Mouse (Mus musculus) spleen, adult 18-20 months (tissue): ENCODE results near the gene Rxfp4.
A peak's percentile ranks its signal among the peaks of the same experiment; 100 is the strongest.

Source experiments
- DNase-seq, 2 experiments: peaks; one replicate each; pipeline ENCODE4 v3.0.0; 2022; ENCODE audit warnings: mixed read lengths in 2 of 2

The Rxfp4 gene

DNA sequence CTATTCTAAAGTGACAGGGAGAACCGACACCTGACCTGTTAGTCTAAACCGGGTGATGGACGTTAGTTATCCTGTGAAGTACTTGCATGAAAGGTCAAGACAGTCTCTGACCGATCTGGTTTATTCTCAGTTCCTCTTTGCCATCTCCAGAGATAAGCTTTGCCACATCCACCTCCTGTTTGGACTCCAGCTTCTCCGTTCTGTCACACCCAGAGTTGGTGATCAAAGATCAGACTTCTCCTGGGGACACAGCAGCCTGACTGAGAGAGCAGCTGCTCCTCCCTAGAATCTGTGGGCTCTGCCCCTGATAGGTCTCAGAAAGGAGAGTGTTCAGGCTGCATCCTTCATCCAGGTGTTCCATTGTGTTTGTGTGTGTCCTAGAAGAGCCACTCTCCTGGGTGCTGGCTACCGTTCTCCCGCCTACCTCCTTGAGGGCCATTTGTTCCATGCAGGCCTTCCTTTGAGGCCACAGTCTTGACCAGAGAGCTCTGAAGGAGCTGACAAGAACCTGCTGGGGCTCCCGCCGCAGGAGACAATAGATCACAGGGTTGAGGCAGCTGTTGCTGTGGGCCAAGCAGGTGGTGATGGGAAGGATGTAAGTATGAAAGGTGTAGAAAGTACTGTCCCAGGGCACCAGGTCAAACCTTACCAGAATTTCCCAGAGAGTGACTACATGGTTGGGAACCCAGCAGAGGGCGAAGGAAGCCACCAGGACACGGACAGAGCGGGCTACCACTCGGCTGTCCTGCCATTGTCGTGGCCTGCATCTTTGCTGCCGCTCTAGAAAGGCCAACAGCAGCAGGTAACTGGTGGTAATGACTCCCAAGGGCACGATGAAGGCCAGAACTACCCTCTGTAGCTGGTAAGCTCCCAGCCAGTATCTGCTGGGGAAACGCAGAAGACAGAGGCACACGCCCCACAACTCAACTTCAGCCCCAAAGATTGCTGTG is 998 bp downstream of the Rxfp4 start:
- DNase-seq = no peak

DNA sequence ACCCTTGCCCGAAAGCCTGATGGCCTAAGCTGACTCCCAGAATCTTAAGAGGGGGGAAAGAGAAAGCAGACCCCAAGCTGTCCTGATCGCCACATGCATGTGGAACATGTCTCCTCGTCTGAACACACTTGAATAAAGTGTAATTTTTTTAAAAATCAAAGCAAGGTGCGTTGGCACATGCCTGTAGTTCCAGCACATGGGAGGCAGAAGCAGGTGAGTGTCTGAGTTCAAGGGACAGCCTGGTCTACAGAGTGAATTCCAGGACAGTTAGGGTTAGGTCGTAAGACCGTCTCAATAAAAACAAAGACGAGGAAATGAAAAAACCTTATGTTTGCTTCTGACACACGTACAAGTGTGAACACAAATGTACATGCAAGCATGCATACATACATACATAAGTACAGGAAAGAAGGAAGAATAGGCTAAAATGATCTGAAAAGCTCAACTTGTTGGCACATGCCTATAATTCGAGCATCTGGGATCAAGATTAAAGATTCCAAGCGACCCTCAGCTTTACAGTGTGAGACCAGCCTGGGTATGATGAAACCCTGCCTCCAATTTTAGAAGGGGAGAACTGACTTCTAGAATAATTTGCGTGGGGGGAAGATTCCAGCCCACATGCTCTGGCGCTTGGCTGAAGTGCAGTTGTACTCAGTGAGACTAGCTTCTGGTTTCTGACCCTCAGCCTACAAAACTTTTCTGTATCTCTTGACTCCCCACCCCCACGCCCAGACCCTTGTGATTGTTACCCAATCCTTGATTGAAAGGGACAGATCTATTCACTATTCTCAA is 2.0 kb downstream of the Rxfp4 start:
- DNase-seq = no peak

DNA sequence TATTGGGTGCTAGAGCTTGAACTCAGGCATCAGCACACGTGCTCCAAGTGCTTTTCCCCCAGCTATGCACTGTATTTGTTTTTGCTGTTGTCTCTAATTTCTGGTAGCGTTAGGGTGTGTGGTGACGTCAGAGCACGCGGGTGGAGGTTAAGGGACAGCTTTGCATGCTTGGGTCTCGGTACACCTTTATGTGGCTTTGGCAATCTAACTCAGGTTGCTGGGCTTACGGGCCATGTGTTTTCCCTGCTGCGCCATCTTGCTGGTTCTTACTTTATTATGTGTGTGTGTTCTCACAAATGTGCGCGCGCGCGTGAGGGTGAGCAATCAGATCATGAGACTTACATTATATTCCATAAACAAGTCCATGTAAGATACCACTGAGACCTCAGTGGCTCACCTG is 3.0 kb downstream of the Rxfp4 start:
- DNase-seq = no peak

DNA sequence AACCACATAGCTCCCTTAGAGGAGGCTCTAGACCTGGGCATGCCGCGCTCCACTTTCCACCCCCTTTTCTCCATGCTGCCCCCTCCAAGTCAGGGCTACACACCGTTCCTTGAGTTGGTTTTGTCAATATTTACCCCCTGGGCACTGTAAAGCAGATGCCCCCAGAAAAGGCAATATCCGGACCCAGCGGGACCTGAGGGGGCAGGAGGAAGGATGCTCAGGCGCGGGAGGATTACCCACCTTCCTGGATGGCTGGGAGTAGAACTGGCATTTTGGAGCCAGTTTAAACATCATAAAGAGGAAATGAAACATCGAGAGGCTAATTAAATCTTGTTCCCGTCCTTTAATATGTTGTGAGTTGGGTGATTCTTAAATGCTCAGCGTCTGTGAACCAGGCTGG is 3.8 kb downstream of the Rxfp4 start:
- peak in 1 of 2 experiments; percentile 25 for DNase-seq

DNA sequence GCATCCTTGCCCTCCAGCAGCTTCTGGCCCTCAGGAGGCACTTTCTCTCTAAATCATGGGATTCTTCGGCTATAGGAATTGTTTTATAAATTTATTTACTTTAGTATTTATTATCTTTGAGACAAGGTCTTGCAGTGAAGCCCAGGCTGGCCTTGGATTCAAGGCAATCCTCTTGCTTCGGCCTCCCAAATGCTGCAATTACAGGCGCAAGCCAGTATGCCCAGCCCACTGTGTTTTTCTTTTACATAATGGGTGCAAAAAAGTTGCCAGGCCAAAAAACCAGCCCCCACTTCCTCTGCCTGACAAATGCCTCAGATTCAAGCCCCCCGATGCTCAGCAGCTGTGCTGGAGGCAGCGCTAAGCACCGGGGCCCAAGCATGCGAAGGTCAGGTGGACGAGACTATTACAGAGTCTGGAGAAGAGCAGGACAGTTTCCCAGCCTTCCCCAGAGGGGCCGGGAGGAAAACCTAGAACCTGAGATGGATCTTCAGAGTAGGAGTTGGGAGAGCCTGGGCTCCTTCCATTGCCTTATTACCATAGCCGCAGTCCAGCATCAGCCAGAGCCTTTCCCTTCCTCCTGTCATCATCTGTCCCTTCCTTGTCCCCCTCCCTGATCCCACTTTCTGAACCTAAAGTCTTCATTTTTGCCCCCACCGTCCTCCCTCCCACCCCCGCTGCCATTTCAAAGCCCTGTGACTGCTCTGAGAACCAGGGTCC is 4.3 kb downstream of the Rxfp4 start:
- no peak for DNase-seq

DNA sequence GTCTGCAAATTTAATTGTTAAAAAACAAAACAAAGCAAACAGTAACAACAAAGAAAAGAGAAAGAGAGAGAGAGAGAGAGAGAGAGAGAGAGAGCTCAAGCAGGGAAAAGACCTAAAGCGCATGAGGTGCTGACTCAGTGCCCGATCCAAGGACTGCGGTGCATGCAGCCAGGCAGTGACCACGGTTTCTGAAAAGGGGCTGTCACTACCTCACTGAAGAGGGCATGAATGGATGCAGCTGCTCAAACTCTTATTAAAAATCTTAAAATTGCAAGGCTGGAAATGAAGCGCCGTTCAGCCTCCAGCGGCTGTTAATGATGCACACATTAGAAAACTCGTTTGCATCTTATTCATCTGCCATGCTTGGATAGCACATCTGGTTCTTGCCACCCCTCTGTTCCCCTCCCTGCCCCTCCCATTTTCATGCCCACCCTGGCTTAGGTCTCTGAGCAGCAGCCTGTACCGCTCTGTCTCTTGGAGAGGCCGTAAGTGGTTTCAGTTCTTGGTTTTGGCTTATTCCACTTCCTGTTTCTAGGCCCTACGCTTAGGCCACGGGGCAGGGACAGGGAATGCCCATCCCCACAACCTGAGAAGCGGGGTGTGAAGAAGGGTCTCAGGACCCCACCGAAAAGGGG is 5.0 kb downstream of the Rxfp4 start:
- DNase-seq = peak in 1 of 2 experiments; percentile 37

DNA sequence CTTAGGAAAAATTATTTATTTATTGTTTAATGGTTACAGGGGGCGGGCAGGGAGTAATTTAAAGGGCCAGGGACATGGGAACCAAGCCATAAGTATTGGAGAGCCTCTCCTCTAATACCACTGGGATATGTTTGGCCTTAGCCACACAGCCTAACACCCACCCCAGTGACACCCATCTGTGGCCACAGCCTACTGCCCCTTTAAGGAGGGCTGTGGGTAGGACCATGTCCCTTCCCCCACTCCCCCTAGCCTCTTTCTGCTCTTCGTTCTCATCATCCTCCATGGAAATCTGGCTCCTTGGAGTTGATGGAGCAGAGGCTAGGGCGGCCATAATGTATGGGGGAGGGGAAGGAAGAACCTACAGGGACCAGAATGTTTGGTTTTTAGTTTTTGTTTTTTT is 5.9 kb downstream of the Rxfp4 start:
- no peak for DNase-seq

DNA sequence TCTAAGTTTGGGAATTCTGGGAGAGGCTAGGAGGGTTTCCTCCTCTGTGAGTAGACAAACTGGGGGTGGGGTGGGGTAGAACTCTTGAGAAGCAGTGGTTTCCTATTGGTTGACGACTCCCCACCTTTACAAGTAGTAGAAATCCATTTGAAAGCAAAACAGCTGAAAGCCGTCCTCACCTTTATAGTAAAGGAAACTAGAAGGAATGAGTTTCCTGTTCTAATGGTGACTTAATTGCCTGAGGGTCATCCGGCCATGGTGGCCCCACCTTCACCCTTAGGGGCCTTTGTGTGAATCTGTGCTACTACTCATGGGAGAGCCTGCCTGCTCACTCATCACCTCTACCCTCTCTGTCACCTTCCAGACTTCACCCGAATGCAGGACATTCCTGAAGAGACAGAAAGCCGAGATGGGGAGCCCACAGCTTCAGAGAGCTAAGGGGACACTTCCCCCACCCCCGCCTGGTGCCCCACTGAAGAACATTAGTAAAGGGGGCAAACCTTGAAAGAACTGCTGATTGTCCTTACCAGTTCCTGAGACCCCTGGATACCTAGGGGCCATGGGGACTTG is 6.4 kb downstream of the Rxfp4 start:
- DNase-seq = no peak

DNA sequence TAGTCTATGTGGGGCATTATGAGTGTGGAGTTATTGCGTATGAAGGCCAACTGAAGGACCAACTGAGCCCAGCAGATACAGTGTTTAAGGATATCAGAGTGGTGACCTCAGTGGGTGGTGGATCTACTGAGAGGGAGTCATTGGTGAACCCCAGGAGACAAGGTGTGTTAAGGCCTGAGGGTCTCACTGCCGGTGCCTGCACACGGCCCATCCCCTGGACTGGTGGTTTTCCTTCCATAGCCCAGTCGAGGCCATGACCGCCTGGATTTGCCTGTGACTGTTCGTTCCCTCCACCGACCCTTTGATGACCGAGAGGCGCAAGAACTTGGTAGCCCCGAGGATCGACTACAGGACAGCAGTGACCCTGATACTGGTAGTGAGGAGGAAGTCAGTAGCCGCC is 7.0 kb downstream of the Rxfp4 start:
- DNase-seq = no peak

DNA sequence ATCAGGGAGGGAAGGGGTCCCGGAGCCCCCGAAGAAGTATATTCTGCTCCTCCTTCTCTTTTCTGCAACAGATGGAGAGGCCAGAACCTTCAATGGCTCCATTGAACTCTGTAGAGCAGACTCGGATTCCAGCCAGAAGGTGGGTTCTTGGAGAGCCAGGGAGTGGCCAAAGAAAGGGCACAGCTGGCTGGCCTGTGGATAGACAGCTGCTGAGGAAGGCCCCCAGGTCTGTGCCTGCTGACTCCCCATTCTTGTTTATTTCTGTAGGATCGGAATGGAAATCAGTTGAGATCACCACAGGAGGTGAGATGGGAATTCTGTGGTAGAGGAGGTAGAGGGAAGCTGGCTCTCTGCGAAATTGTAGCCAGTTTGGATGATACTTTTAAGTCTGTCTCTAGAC is 9.9 kb downstream of the Rxfp4 start:
- DNase-seq = no peak

DNA sequence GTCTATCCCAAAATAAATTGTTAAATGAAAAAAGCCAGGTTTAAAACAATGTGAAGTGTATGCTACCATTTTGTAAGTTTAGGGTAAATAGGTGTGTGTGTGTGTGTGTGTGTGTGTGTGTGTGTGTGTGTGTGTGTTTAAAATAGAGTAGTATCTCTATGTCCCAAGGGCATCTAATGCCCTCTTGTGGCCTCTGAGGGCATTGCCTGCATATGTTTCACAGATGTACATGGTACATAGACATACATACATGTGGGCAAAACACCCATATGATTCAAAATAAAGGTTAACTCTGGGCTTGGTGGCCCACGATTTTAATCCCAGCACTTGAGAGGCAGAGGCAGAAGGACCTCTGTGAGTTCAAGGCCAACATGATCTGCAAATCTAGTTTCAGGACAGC is 12.3 kb downstream of the Rxfp4 start:
- DNase-seq = peak; percentile 37 to 73

DNA sequence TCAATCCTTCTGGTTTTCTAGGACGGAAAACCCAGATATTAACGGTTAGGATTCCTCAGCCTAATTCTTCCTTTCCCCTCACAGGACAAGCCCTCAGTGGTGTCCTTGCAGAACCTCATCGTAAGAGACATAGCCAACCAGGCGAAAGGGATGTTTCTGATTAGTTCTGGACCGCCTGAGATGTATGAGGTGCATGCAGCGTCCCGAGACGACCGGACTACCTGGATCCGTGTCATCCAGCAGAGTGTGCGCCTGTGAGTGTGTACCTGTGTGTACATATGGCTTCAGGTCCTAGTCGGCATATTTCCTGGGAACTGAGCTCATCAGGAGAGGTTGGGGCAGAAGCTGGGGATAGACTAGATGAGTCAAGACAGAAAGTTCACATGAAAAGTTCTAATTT is 13.7 kb downstream of the Rxfp4 start:
- no peak for DNase-seq

DNA sequence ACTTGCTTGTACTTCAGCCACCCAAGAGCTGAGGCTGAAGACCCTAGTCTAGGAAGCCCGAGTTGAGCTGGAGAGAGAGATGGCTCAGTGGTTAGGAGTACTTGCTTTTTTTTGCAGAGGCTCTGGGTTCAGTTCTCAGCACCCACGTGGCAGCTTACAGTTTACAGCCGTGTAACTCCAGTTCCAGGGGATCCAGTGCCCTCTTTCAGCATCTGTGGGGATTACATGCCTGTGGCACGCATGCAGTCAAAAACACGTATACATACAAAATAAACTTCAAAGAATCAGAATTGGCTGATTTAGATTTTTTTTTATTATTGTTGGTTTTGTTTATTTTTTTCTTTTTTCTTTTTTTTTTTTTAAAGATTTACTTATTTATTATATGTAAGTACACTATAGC is 15.8 kb downstream of the Rxfp4 start:
- DNase-seq = no peak

DNA sequence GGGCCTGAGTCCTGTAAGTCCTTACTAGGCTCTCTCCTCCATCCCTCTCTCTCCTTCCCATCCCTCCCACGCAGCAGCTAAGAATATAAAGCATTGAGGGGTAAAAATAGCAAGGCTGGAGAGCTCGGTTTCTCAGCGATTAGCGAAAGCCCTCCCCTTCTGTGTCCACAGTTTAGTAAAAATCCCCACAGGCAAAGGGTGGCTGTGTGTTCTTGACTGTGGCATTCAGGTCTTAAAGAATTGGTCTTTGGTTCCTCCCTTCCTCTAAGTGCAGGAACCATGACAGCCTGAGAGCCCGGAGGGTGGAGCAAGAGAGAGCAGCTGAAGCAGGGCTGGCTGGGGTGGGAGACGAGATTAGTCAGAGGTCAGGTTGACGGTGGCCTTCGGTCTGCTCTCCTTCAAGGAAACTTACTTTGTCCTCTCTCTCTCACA is 16.4 kb downstream of the Rxfp4 start:
- no peak for DNase-seq

DNA sequence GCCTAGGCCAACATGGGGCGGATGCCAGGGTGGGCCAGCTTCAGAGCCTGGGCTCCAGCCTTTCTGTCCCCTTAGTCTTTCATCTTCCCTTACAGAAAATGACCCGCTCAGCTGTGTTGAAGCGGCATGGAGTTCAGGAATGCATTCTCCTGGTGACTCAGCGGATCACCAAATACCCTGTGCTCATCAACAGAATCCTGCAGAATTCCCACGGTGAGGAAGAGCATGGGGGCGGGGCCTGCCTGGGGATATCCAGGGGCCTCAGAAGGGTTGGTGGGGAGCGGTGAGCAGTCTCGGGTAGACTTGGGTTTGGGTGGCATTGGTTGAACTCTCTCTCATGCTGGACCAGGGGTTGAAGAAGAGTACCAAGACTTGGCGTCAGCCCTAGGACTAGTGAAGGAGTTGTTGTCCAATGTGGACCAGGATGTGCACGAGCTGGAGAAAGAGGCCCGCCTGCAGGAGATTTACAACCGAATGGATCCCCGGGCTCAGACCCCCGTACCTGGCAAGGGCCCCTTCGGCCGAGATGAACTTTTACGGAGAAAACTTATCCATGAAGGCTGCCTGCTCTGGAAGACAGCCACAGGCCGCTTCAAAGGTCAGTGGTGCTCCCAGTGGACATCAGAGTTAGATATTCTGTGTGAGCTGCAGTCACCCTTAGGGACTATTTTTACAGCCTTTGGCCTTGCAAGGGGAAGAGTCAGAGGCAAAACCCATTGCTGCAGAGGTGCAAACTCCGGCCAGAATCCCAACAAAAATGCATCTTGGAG is 17.3 kb downstream of the Rxfp4 start:
- DNase-seq = no peak

DNA sequence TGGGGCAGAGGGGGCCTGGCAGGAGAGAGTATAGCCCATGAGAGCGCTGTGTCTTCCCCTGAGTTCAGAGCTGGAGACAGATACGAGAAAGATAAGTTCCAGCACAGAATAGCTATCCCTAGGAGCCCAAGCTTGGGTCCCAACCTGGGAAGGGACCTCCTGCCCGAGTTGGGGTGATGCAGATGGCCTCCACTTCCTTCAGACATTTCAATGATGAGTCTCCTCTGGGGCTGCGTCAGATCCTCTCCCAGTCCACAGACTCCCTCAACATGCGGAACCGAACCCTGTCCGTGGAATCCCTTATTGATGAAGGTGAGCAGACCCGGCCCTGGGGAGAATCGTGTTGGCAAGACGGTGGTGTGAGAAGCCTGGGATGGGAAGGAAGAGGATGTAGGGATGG is 19.9 kb downstream of the Rxfp4 start:
- DNase-seq = no peak

DNA sequence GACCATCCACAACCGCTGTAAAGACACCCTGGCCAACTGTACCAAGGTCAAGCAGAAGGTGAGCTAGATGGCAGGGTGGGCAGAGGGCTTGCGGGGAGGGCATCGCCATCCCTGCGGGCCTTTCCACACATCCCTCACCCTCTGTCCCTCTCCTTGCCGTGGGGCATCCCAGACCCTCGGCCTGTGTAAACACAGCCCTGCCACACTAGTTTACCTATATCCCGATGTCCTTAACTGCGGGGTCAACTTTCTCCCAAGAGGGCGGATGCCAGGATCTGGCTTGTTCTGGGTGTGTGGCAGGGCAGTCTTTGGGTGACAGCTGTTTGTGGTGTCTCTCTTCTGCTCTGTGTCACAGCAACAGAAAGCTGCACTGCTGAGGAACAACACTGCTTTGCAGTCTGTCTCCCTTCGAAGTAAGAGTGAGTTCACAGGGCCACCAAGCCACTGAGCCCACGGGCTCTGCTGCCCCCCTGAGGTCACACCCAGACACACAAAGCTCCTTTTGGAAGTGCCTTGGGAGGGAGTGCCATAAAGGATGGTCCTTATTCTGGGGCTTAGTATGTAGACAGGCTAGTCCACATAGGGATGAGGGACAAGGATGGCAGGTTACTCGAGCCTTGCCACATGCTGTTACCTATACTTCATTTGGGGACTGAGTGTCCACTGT is 20.9 kb downstream of the Rxfp4 start:
- no peak for DNase-seq

DNA sequence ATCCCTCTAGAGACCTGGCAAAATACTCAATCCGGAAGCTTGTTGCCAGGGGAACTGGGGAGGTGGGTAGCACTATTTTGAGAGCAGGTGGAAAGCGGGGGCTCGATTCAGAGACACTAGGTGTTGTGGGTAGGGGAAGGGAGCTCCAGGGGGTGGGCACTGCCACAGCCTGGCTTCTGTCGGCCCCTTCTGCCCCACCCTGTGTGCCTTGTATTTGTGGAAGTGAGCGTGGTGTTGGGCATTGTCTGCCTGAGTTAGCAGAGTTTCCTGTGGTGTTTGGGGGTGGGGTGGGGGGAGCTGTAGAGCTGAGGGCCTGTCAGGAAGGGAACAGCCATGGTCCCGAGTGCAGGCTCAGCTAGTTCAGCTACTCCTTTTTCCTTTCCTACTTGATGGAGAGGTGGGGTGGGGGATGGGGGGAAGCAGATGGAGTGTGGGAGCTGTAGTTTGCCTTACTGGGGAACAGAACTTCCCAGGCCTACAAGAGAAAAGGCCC is 22.0 kb downstream of the Rxfp4 start:
- DNase-seq = no peak

DNA sequence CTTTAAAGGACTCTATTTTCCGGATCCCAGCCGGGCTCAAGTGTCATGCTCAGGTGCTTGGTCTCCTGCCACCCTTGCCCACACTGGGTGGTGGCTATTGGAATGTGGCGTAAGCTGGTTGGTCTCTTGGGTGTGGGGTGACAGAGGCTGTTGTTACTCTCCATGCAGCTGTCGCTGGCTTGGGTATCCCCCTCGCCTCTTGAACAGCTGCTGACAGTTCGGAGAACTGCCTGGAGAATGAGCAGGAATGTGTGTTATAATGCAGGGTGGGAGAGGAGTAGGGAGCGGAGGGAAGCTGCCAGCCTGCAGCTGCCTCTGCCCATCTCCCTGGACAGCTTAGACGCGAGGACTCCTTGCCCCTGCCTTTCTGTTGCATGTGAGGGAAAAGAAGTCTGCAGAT is 22.9 kb downstream of the Rxfp4 start:
- DNase-seq = no peak

DNA sequence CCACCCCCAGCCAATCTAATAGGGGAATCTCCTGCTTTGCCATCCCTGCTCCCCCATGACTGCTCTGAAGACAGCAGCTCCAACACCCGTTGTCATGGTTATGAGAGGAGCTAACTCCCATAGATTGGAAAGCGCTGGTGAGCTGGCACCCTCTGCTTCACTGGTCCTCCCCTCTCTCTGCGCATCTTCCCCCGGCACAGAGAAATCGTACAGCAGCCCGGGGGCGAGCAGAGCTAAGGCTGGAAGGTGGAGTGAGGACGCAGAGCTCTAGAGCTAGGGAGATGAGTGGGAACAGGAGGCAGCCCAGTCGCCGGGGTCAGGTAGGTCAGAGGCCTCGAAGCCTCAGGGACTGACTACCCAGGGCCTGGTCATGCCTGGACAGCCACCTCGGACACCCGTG is 23.7 kb downstream of the Rxfp4 start:
- DNase-seq = no peak

DNA sequence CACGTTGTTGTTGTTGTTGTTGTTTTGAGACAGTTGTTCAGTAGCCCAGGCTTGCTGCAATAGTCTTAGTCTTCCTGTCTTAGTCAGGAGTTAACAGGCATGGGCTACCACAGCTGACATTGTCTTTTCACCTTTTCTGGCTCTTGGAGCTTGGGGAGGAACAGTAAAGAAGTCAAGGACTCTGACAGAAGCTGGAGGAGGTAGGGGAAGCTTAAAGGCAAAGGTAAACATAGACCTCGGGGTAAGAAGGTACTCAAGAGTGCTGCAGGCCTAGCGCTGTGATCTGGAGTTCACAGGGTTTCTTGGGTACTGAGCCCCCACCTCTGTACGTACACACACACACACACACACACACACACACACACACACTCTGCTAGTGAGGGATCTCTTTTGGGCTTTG is 24.2 kb downstream of the Rxfp4 start:
- no peak for DNase-seq
